Mouse (Mus musculus): ENCODE measurements around the gene Grin2b. TPM values are rescaled to one million over a fixed set of nuclear protein-coding genes. Genes with fewer than 3 reads are reported as not detected.

Grin2b gene
- total and polyA plus RNA-seq, 2 experiments from 2014 or later = 64.1 to 76.4 TPM

DNA sequence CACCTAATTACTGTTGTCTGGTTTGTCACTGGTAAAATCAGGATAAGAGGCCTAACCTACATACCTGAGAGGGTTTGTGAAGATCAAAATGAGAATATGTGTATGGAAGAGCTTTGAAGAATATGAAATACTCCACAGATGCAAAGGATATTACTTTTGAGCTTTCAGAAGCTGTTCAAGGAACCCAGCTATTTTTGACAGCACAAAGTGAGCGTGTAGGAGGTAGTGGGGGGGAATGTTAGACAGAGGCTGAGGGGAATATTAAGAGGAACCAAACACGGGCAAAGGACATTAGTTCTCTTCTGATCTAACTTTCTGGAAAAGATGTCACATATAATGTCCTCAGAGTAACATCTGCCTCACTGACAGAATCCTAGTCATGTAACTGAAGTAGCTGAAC, 125.2 kb downstream of the Grin2b start:
- DNase-seq (ENCODE audit: low spot score) (no peak), ATAC-seq (ENCODE audit: low FRiP score) (no peak)
- Histone ChIP-seq H3K4me2 (ENCODE audit: low read depth, low read length, poor library complexity, severe bottlenecking) (no peak overlapping the region), H3K9me3 (ENCODE audit: low read length) (no peaks in the 10 kb centered on the region), H3K27me3 (ENCODE audit: insufficient read depth, low read length) (no peaks in the 10 kb centered on the region), H3K36me3 (ENCODE audit: insufficient read depth, low read length) (peaks cover 2% of the 10 kb centered on the region; the same call in 1 of the 2 replicates), H3K4me1 (ENCODE audit: insufficient read depth, low read length) (no peaks in the 10 kb centered on the region; the same call in 1 of the 2 replicates), H3K27ac (ENCODE audit: low read depth, low read length) (no peak overlapping the region), H3K9ac (replicated peaks; ENCODE audit: low read length, poor library complexity, severe bottlenecking) (no peak overlapping the region), H3K4me3 (ENCODE audit: low read depth, low read length) (no peak overlapping the region)
- 75% methylated on average over 2 of the region's 2 CpGs for WGBS
- TF ChIP-seq CTCF (IDR thresholded peaks at IDR 0.05) = no peak

DNA sequence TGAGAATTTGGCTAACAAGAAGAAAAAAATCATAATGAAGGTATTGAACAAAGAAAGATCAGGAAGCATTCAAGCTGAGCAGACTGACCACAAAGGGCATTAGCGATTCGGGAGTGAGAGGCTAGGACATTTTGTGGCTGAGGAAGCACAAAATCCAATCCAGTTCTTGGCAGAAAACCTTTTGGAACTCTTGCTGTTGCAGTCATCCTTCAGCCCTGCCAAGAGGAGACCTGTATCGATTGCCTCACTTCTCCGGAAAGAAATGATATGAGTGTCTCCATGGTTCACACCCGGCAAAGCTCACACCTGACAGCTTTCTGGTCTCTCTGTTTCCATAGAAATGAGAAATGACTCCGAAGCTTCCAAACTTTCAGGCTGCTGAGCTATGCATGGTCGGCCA, 127.2 kb downstream of the Grin2b start:
- Histone ChIP-seq H3K27ac (ENCODE audit: low read depth, low read length) (no peak overlapping the region), H3K36me3 (ENCODE audit: insufficient read depth, low read length) (peaks cover 2% of the 10 kb centered on the region; the same call in 1 of the 2 replicates), H3K27me3 (ENCODE audit: insufficient read depth, low read length) (no peaks in the 10 kb centered on the region), H3K9me3 (ENCODE audit: low read length) (no peaks in the 10 kb centered on the region), H3K9ac (replicated peaks; ENCODE audit: low read length, poor library complexity, severe bottlenecking) (no peak overlapping the region), H3K4me2 (ENCODE audit: low read depth, low read length, poor library complexity, severe bottlenecking) (no peak overlapping the region), H3K4me3 (ENCODE audit: low read depth, low read length) (no peak overlapping the region), H3K4me1 (ENCODE audit: insufficient read depth, low read length) (no peaks in the 10 kb centered on the region; the same call in 1 of the 2 replicates)
- WGBS = 37% methylated on average over 7 of the region's 7 CpGs
- TF ChIP-seq CTCF (IDR thresholded peaks at IDR 0.05) = no peak
- ATAC-seq (ENCODE audit: low FRiP score) = no peak
- DNase-seq (ENCODE audit: low spot score) = peak; percentile 52

DNA sequence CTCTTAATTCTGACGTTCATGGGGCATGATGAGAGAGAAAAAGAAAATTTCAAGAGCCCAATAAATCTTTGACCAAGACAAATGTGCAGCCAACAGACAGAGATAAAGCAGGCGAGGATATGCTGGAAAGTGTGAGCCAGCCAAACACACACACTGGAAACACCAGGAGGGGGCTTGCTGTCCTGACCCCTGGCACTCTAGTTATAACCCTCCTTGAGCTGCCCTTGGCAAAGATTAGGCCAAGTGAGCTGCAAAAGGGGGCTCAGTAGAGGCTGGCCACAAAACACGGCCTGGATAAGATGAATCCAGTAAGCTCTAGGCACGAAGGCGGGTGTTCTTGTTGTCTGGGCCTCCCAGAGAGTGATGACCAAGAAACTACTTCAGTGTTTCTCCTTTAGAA, 128.8 kb downstream of the Grin2b start:
- 73% methylated on average over 5 of the region's 5 CpGs for WGBS
- Histone ChIP-seq H3K27me3 (ENCODE audit: insufficient read depth, low read length) (no peaks in the 10 kb centered on the region), H3K36me3 (ENCODE audit: insufficient read depth, low read length) (peaks cover 2% of the 10 kb centered on the region; the same call in 1 of the 2 replicates), H3K27ac (ENCODE audit: low read depth, low read length) (no peak overlapping the region), H3K4me3 (ENCODE audit: low read depth, low read length) (no peak overlapping the region), H3K9ac (replicated peaks; ENCODE audit: low read length, poor library complexity, severe bottlenecking) (no peak overlapping the region), H3K4me2 (ENCODE audit: low read depth, low read length, poor library complexity, severe bottlenecking) (no peak overlapping the region), H3K9me3 (ENCODE audit: low read length) (no peaks in the 10 kb centered on the region), H3K4me1 (ENCODE audit: insufficient read depth, low read length) (no peaks in the 10 kb centered on the region; the same call in 1 of the 2 replicates)
- ATAC-seq (ENCODE audit: low FRiP score) (no peak), DNase-seq (ENCODE audit: low spot score) (no peak)
- TF ChIP-seq CTCF (IDR thresholded peaks at IDR 0.05) = no peak

DNA sequence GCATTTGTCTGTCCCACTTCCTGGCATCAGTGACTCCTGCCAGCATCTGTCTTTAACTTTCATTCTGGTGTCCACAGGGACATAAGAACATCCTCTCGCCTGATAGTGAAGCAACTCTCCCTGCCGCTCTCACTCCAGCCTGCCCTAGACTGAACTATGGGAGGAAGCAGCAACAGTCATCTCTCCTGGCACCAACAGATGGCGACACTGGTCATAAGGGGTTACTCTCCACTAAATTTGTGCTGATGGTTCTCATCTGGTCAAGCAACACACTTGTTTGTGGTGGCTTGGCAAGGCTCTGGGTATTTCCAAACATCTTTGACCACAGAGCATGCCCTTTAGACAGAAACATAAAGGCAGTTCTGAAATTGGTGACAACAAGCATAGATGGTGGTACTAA, 130.9 kb downstream of the Grin2b start:
- DNase-seq (ENCODE audit: low spot score) = no peak
- ATAC-seq (ENCODE audit: low FRiP score) = no peak
- 79% methylated on average over 3 of the region's 3 CpGs for WGBS

DNA sequence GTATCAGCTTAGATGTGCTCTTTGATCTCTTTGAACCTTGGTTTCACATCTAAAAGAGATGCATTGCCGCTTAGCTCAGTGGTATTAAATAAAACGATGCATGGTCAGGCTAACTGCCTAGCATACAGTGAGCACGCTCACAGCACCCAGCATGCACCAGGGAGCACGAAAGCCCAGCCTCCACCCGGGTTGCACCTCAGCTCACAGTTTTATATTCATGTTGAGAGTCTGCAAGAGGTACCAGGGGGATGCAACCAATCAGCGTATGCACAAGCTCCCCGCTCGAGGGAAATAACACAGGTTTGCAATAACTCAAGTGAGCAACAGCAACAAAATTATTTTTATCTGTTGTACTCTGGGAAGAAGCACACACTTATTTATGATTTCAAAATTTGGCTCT, 131.5 kb downstream of the Grin2b start:
- H3K9ac ChIP-seq (replicated peaks; ENCODE audit: low read length, poor library complexity, severe bottlenecking) = no peak overlapping the region
- H3K4me1 ChIP-seq (ENCODE audit: insufficient read depth, low read length) = no peaks in the 10 kb centered on the region; the same call in 1 of the 2 replicates
- WGBS = 79% methylated on average over 8 of the region's 8 CpGs
- no peak overlapping the region for H3K4me3 ChIP-seq (ENCODE audit: low read depth, low read length)
- no peaks in the 10 kb centered on the region for H3K9me3 ChIP-seq (ENCODE audit: low read length)
- DNase-seq (ENCODE audit: low spot score) (no peak), ATAC-seq (ENCODE audit: low FRiP score) (no peak)
- TF ChIP-seq CTCF (IDR thresholded peaks at IDR 0.05) = no peak
- no peak overlapping the region for H3K4me2 ChIP-seq (ENCODE audit: low read depth, low read length, poor library complexity, severe bottlenecking)
- H3K36me3 ChIP-seq (ENCODE audit: insufficient read depth, low read length) = peaks cover 2% of the 10 kb centered on the region; the same call in 1 of the 2 replicates
- no peaks in the 10 kb centered on the region for H3K27me3 ChIP-seq (ENCODE audit: insufficient read depth, low read length)
- H3K27ac ChIP-seq (ENCODE audit: low read depth, low read length) = no peak overlapping the region

More for the DNA sequence above, 130.9 kb downstream of the Grin2b start:
- no peaks in the 10 kb centered on the region; the same call in 1 of the 2 replicates for H3K4me1 ChIP-seq (ENCODE audit: insufficient read depth, low read length)
- H3K4me2 ChIP-seq (ENCODE audit: low read depth, low read length, poor library complexity, severe bottlenecking) = no peak overlapping the region
- H3K27ac ChIP-seq (ENCODE audit: low read depth, low read length) = no peak overlapping the region
- H3K9ac ChIP-seq (replicated peaks; ENCODE audit: low read length, poor library complexity, severe bottlenecking) = no peak overlapping the region
- peaks cover 2% of the 10 kb centered on the region; the same call in 1 of the 2 replicates for H3K36me3 ChIP-seq (ENCODE audit: insufficient read depth, low read length)
- H3K9me3 ChIP-seq (ENCODE audit: low read length) = no peaks in the 10 kb centered on the region
- peak; percentile 50 for TF ChIP-seq CTCF (IDR thresholded peaks at IDR 0.05)
- H3K27me3 ChIP-seq (ENCODE audit: insufficient read depth, low read length) = no peaks in the 10 kb centered on the region
- no peak overlapping the region for H3K4me3 ChIP-seq (ENCODE audit: low read depth, low read length)

DNA sequence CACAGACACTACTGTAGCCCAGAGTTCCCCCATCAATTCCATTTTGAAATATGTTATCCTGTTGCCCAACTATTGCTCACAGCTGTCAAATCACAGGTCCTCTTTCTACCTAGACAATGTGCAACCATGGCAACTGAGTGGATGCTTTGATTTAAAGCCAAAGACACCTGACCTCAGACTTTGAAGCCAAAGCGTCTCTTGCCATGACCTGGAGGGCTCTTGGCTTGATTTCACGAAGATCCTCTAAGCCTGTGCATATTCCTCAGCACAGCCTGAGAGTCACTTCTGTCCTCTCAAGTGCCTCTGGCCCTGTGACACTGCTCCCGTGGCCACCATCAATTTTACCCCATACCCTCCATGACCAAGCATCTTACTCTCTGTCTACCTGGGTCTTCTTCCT, 132.4 kb downstream of the Grin2b start:
- Histone ChIP-seq H3K36me3 (ENCODE audit: insufficient read depth, low read length) (peaks cover 2% of the 10 kb centered on the region; the same call in 1 of the 2 replicates), H3K27ac (ENCODE audit: low read depth, low read length) (no peak overlapping the region), H3K4me2 (ENCODE audit: low read depth, low read length, poor library complexity, severe bottlenecking) (no peak overlapping the region), H3K4me3 (ENCODE audit: low read depth, low read length) (no peak overlapping the region), H3K27me3 (ENCODE audit: insufficient read depth, low read length) (no peaks in the 10 kb centered on the region), H3K9ac (replicated peaks; ENCODE audit: low read length, poor library complexity, severe bottlenecking) (no peak overlapping the region), H3K4me1 (ENCODE audit: insufficient read depth, low read length) (no peaks in the 10 kb centered on the region), H3K9me3 (ENCODE audit: low read length) (no peaks in the 10 kb centered on the region)
- DNase-seq (ENCODE audit: low spot score) (no peak), ATAC-seq (ENCODE audit: low FRiP score) (no peak)
- 81% methylated on average over 3 of the region's 3 CpGs for WGBS
- TF ChIP-seq CTCF (IDR thresholded peaks at IDR 0.05) = no peak

Measured in midbrain, postnatal 0 days (tissue).